Mouse (Mus musculus): ENCODE results near the gene Tyrobp. TPM values are rescaled to one million over a fixed set of nuclear protein-coding genes. Genes with fewer than 3 reads are reported as not detected.

The Tyrobp gene
- polyA plus RNA-seq, 1 experiment from 2014 or later, result 37.1 TPM

DNA sequence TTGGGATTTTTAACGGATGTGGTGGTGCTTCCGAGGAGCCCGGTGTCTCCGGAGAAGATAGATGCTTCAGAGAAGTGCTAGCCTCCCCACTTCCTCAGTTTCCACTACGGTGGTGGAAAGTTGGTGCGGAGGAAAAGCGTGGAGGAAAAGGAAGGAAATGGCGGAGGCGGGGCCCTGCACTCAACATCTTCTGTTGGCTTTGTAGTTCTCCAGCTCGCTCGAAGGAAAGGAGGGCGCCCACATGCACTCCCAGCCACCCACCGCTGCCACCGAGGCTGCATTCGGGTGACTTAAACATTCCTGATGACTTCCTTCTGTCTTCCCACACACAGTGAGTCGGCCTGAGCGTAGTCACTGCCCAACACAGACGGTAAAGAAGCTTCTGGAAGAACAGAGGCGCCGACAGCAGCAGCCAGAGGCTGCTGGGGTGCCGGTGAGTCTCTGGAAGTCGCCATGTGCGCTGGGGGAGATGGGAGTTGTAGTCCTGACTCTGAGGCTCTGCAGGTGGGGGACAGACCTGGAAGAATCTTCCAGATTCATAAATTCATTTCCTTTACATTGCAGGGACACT lies 9.6 kb downstream of the Tyrobp start:
- Histone ChIP-seq H3K4me1 (ENCODE audit: control insufficient read depth in 2 of 2, insufficient read depth in 2 of 2, low read length in 2 of 2) (peaks cover 0 to 13% of the 10 kb centered on the region in 2 experiments; a peak in 2 of 4 replicates), H3K4me2 (ENCODE audit: low read length) (peak overlapping the region; percentile 81), H3K27ac (replicated peaks in 1 of 2; ENCODE audit: control insufficient read depth in 1 of 2, insufficient read depth in 1 of 2, low read depth in 2 of 2, low read length in 2 of 2) (peak overlapping the region; percentile 50 to 55), H3K4me3 (ENCODE audit: control insufficient read depth in 1 of 2, insufficient read depth in 1 of 2, low read depth in 1 of 2, low read length in 2 of 2) (peak overlapping the region; percentile 48 to 53), H3K9ac (ENCODE audit: low read length) (peak overlapping the region; percentile 67), H3K27me3 (ENCODE audit: control insufficient read depth, insufficient read depth, low read length) (peaks cover 10% of the 10 kb centered on the region), H3K9me3 (ENCODE audit: control insufficient read depth, low read length) (peaks cover 8% of the 10 kb centered on the region), H3K36me3 (ENCODE audit: control insufficient read depth, insufficient read depth, low read length) (peaks cover 16% of the 10 kb centered on the region)
- 33% methylated on average over 22 of the region's 23 CpGs for WGBS
- ATAC-seq (ENCODE audit: insufficient number of reproducible peaks, insufficient read depth, low FRiP score, low read depth), result no peak

DNA sequence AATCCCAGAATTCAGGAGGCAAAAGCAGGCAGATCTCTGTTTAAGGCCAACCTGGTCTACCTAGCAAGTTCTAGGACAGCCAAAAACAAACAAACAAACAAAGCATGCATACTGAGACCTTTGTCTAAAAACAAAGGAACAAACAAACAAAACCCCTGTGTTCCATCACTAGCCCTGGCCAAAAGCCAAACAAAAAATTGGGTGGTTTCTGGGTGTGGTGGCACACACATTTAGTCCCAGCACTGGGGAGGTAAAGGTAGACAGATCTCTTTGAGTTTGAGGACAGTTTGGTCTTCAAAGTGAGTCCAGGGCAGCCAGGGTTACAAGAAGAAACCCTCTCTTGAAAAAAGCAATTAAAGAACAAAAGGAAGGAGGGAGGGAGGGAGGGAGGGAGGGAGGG lies 15.8 kb downstream of the Tyrobp start:
- Histone ChIP-seq H3K9me3 (ENCODE audit: control insufficient read depth, low read length) (no peaks in the 10 kb centered on the region), H3K4me3 (ENCODE audit: control insufficient read depth in 1 of 2, insufficient read depth in 1 of 2, low read depth in 1 of 2, low read length in 2 of 2) (no peak overlapping the region), H3K9ac (ENCODE audit: low read length) (no peak overlapping the region), H3K4me1 (ENCODE audit: control insufficient read depth in 2 of 2, insufficient read depth in 2 of 2, low read length in 2 of 2) (no peaks in the 10 kb centered on the region), H3K36me3 (ENCODE audit: control insufficient read depth, insufficient read depth, low read length) (peaks cover 16% of the 10 kb centered on the region), H3K27me3 (ENCODE audit: control insufficient read depth, insufficient read depth, low read length) (no peaks in the 10 kb centered on the region; the same call in 1 of the 2 replicates), H3K27ac (replicated peaks in 1 of 2; ENCODE audit: control insufficient read depth in 1 of 2, insufficient read depth in 1 of 2, low read depth in 2 of 2, low read length in 2 of 2) (no peak overlapping the region), H3K4me2 (ENCODE audit: low read length) (no peak overlapping the region)
- ATAC-seq (ENCODE audit: insufficient number of reproducible peaks, insufficient read depth, low FRiP score, low read depth), result no peak

DNA sequence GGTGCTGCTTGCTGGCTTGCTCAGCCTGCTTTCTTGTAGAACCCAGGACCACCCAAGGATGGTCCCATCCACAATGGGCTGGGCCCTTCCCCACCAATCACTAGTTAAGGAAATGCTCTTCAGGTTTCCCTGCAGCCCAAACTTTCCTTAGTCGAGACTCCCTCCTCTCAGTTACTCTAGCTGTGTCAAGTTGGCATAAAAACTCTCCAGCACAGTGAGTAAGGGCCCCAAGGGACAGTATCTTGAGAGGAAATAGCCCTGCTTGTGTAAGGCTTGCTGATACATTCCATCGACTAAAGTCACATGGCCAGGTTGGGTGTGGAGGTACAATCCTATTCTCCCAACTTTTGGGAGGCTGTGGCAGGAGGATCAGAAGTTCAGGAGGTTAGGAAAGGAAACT lies 16.6 kb downstream of the Tyrobp start:
- WGBS, result 30% methylated on average over 2 of the region's 2 CpGs

DNA sequence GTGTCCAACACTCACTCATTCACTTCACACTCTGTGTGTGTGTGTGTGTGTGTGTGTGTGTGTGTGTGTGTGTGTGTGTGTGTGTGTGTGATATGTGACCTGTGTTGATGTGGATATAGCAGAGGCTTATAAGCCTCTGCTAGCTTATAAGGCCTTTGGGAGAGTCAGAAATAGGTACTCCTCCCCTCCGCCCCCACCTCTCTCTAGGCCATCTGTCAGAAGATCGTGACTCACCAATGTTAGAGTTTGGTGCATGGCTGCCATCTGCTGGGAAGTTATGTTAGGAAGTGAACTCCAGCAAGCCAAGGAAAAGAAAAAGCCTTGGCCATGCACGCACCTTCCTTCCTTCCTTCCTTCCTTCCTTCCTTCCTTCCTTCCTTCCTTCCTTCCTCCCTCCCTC lies 18.2 kb downstream of the Tyrobp start:
- no peak overlapping the region for H3K4me2 ChIP-seq (ENCODE audit: low read length)
- H3K27ac ChIP-seq (replicated peaks in 1 of 2; ENCODE audit: control insufficient read depth in 1 of 2, insufficient read depth in 1 of 2, low read depth in 2 of 2, low read length in 2 of 2), result no peak overlapping the region
- H3K9me3 ChIP-seq (ENCODE audit: control insufficient read depth, low read length), result no peaks in the 10 kb centered on the region
- no peak overlapping the region for H3K4me3 ChIP-seq (ENCODE audit: control insufficient read depth in 1 of 2, insufficient read depth in 1 of 2, low read depth in 1 of 2, low read length in 2 of 2)
- peaks cover 17% of the 10 kb centered on the region for H3K27me3 ChIP-seq (ENCODE audit: control insufficient read depth, insufficient read depth, low read length)
- no peak overlapping the region for H3K9ac ChIP-seq (ENCODE audit: low read length)
- H3K4me1 ChIP-seq (ENCODE audit: control insufficient read depth in 2 of 2, insufficient read depth in 2 of 2, low read length in 2 of 2), result no peaks in the 10 kb centered on the region
- H3K36me3 ChIP-seq (ENCODE audit: control insufficient read depth, insufficient read depth, low read length), result peaks cover 7% of the 10 kb centered on the region
- 6% methylated on average over 3 of the region's 3 CpGs for WGBS
- ATAC-seq (ENCODE audit: insufficient number of reproducible peaks, insufficient read depth, low FRiP score, low read depth), result no peak

More for the DNA sequence above, 16.6 kb downstream of the Tyrobp start:
- Histone ChIP-seq H3K36me3 (ENCODE audit: control insufficient read depth, insufficient read depth, low read length) (peaks cover 16% of the 10 kb centered on the region), H3K27ac (replicated peaks in 1 of 2; ENCODE audit: control insufficient read depth in 1 of 2, insufficient read depth in 1 of 2, low read depth in 2 of 2, low read length in 2 of 2) (no peak overlapping the region), H3K4me2 (ENCODE audit: low read length) (no peak overlapping the region), H3K9ac (ENCODE audit: low read length) (no peak overlapping the region), H3K27me3 (ENCODE audit: control insufficient read depth, insufficient read depth, low read length) (peaks cover under 1% of the 10 kb centered on the region), H3K9me3 (ENCODE audit: control insufficient read depth, low read length) (no peaks in the 10 kb centered on the region), H3K4me3 (ENCODE audit: control insufficient read depth in 1 of 2, insufficient read depth in 1 of 2, low read depth in 1 of 2, low read length in 2 of 2) (no peak overlapping the region), H3K4me1 (ENCODE audit: control insufficient read depth in 2 of 2, insufficient read depth in 2 of 2, low read length in 2 of 2) (no peaks in the 10 kb centered on the region)
- ATAC-seq (ENCODE audit: insufficient number of reproducible peaks, insufficient read depth, low FRiP score, low read depth), result no peak

DNA sequence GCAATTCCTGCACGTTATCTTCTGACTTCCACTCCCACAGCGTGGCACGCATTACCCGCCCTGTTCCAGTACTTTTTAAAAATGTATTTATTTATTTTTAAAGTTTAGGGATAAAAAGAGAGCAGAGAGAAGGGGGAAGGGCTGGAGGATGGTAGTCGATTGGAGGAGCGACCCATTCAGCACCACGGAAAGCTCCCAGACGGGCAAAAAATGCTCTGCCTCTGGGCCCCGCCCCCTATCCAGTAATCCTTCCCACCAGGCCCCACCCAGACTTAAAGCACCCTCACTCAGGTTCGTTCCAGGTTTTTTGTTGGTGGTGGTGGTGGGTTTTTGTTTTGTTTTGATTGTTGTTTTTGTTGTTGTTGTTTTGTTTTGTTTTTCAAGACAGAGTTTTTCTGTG lies 20.7 kb downstream of the Tyrobp start:
- Histone ChIP-seq H3K4me1 (ENCODE audit: control insufficient read depth in 2 of 2, insufficient read depth in 2 of 2, low read length in 2 of 2) (no peaks in the 10 kb centered on the region), H3K4me2 (ENCODE audit: low read length) (no peak overlapping the region), H3K36me3 (ENCODE audit: control insufficient read depth, insufficient read depth, low read length) (no peaks in the 10 kb centered on the region), H3K4me3 (ENCODE audit: control insufficient read depth in 1 of 2, insufficient read depth in 1 of 2, low read depth in 1 of 2, low read length in 2 of 2) (no peak overlapping the region), H3K27ac (replicated peaks in 1 of 2; ENCODE audit: control insufficient read depth in 1 of 2, insufficient read depth in 1 of 2, low read depth in 2 of 2, low read length in 2 of 2) (no peak overlapping the region), H3K27me3 (ENCODE audit: control insufficient read depth, insufficient read depth, low read length) (peaks cover 23% of the 10 kb centered on the region), H3K9me3 (ENCODE audit: control insufficient read depth, low read length) (no peaks in the 10 kb centered on the region), H3K9ac (ENCODE audit: low read length) (no peak overlapping the region)
- 2% methylated on average over 10 of the region's 10 CpGs for WGBS
- ATAC-seq (ENCODE audit: insufficient number of reproducible peaks, insufficient read depth, low FRiP score, low read depth), result no peak

DNA sequence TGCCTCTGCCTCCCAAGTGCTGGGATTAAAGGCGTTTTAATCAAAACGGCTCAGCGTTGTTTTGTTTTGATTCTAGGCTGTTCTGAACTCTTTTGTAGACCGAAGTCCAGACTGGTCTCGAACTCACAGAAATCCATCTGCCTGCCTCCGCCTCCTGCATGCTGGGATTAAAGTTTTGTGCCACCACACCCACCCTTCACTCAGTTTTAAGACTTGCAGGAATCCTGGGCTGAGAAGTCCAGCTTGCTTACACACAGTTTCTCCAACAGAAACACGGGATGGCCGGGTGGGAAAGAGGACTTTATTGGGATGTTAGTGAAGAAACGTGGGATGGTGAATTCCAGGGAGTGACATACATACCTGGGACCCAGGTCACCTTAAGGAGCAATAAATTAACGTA lies 21.1 kb downstream of the Tyrobp start:
- Histone ChIP-seq H3K27me3 (ENCODE audit: control insufficient read depth, insufficient read depth, low read length) (peaks cover 23% of the 10 kb centered on the region), H3K27ac (replicated peaks in 1 of 2; ENCODE audit: control insufficient read depth in 1 of 2, insufficient read depth in 1 of 2, low read depth in 2 of 2, low read length in 2 of 2) (no peak overlapping the region), H3K9ac (ENCODE audit: low read length) (no peak overlapping the region), H3K4me1 (ENCODE audit: control insufficient read depth in 2 of 2, insufficient read depth in 2 of 2, low read length in 2 of 2) (no peaks in the 10 kb centered on the region), H3K9me3 (ENCODE audit: control insufficient read depth, low read length) (no peaks in the 10 kb centered on the region), H3K4me3 (ENCODE audit: control insufficient read depth in 1 of 2, insufficient read depth in 1 of 2, low read depth in 1 of 2, low read length in 2 of 2) (no peak overlapping the region), H3K4me2 (ENCODE audit: low read length) (no peak overlapping the region), H3K36me3 (ENCODE audit: control insufficient read depth, insufficient read depth, low read length) (no peaks in the 10 kb centered on the region)
- ATAC-seq (ENCODE audit: insufficient number of reproducible peaks, insufficient read depth, low FRiP score, low read depth), result no peak
- 60% methylated on average over 10 of the region's 10 CpGs for WGBS

DNA sequence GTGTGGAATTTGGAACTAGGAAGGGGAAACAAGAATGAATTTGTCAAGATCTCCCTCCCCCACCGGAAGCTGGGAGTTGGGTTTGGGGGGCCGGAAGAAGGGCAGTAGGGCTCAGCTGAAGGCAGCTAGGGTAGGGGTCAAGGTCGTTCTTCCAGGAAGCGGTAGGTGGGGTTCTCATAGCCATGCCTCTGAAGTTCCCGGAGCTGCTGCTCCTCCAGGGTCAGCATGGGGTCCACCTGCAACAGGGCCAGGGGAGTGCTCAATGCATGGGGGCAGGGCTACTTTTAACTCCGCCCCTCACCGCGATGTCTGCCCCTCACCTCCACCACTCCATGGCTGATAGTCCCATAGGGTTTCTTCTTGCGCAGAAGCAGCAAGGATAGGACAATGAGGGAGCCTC lies 21.6 kb downstream of the Tyrobp start:
- no peak for ATAC-seq (ENCODE audit: insufficient number of reproducible peaks, insufficient read depth, low FRiP score, low read depth)
- H3K9me3 ChIP-seq (ENCODE audit: control insufficient read depth, low read length), result no peaks in the 10 kb centered on the region
- no peak overlapping the region for H3K4me2 ChIP-seq (ENCODE audit: low read length)
- H3K4me1 ChIP-seq (ENCODE audit: control insufficient read depth in 2 of 2, insufficient read depth in 2 of 2, low read length in 2 of 2), result no peaks in the 10 kb centered on the region
- H3K36me3 ChIP-seq (ENCODE audit: control insufficient read depth, insufficient read depth, low read length), result no peaks in the 10 kb centered on the region
- WGBS, result 40% methylated on average over 9 of the region's 9 CpGs
- no peak overlapping the region for H3K4me3 ChIP-seq (ENCODE audit: control insufficient read depth in 1 of 2, insufficient read depth in 1 of 2, low read depth in 1 of 2, low read length in 2 of 2)
- peaks cover 23% of the 10 kb centered on the region for H3K27me3 ChIP-seq (ENCODE audit: control insufficient read depth, insufficient read depth, low read length)
- H3K27ac ChIP-seq (replicated peaks in 1 of 2; ENCODE audit: control insufficient read depth in 1 of 2, insufficient read depth in 1 of 2, low read depth in 2 of 2, low read length in 2 of 2), result no peak overlapping the region
- H3K9ac ChIP-seq (ENCODE audit: low read length), result no peak overlapping the region

DNA sequence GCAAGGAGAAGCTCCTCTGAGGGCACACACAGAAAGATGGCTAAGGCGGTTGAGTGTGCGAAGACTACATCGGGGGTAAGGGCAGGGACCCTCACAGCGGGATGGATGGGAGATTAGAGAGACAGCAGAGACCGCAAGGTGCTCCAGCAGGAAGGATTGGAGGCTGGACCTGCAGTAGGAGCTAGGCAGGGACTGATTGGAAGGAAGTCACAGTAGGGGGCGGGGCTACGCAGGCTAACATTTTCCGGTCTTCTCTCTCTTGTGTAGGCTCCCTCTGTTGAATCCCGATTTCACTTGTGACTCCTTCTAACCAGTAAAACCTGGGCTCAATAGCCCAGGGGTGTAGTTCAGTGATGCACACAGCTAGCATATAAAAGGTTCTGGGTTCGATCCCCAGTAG lies 23.3 kb downstream of the Tyrobp start:
- Histone ChIP-seq H3K4me1 (ENCODE audit: control insufficient read depth in 2 of 2, insufficient read depth in 2 of 2, low read length in 2 of 2) (no peaks in the 10 kb centered on the region), H3K4me2 (ENCODE audit: low read length) (no peak overlapping the region), H3K4me3 (ENCODE audit: control insufficient read depth in 1 of 2, insufficient read depth in 1 of 2, low read depth in 1 of 2, low read length in 2 of 2) (no peak overlapping the region), H3K9ac (ENCODE audit: low read length) (no peak overlapping the region), H3K36me3 (ENCODE audit: control insufficient read depth, insufficient read depth, low read length) (no peaks in the 10 kb centered on the region), H3K27ac (replicated peaks in 1 of 2; ENCODE audit: control insufficient read depth in 1 of 2, insufficient read depth in 1 of 2, low read depth in 2 of 2, low read length in 2 of 2) (no peak overlapping the region), H3K9me3 (ENCODE audit: control insufficient read depth, low read length) (no peaks in the 10 kb centered on the region), H3K27me3 (ENCODE audit: control insufficient read depth, insufficient read depth, low read length) (peaks cover 23% of the 10 kb centered on the region)
- no peak for ATAC-seq (ENCODE audit: insufficient number of reproducible peaks, insufficient read depth, low FRiP score, low read depth)
- 18% methylated on average over 10 of the region's 10 CpGs for WGBS
